8 mouse cellular contexts compared by ENCODE assay signal in the genomic region with DNA sequence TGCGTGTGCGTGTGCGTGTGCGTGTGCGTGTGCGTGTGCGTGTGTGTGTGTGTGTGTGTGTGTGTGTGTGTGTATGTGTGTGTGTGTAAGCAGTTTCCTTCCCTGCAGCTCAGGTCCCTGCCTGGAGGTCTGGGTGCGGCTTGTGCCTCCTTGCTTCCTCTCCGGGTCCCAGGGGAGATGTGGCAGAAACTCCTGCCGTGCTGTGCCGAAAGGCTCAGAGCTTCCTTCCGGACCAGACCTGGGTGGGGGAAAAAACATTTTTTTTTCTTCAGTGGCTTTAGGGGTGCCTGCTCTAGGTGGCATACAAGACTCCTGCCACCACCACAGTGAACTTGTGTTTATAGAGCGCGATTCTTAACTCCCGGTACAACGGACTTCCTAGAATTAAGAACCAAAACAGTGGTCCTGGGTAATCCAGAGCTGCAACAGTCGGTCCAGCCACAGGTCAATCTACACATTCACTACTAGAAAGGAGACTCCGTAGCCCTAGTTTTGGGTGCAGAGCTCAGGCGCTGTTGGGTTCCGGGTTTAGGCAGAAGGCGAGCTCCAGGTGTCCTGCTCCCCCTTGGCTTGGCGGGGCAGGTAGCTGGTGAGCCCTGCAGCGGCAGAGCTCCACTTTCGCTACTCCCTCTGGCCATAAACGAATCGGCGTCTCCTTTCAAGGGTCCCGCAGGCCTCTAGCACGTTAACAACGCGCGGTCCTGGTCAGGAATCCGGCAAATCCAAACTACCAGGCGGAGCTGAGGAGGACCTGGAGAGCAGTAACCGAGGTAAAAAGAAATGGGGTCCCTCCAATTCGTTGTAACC. TPM values are rescaled to one million over a fixed set of nuclear protein-coding genes. Genes with fewer than 3 reads are reported as not detected.
DNase-seq lines count a peak whose midpoint lies in the region; ATAC-seq and TF ChIP-seq lines count a peak whose summit lies in the region.

TSS of gene Hnf1b (plus strand) at position 535 of the 807 bp plus-strand sequence.

- peaks cover 23% of the 10 kb centered on the region for H3K4me1 ChIP-seq in testis, adult 2 months (ENCODE audit: control insufficient read depth, insufficient read depth, low read length)
- no peaks in the 10 kb centered on the region for H3K4me1 ChIP-seq in midbrain, embryonic 14.5 days (ENCODE audit: control insufficient read depth, insufficient read depth, low read length)

- WGBS in midbrain, embryonic 14.5 days = 3% methylated on average over 36 of the region's 36 CpGs

- H3K36me3 ChIP-seq in testis, adult 2 months (ENCODE audit: control insufficient read depth, insufficient read depth, low read length) = no peaks in the 10 kb centered on the region
- no peaks in the 10 kb centered on the region for H3K36me3 ChIP-seq in midbrain, embryonic 14.5 days (ENCODE audit: control insufficient read depth, insufficient read depth, low read length)

- no peak within 1 kb of the TSS for H3K9ac ChIP-seq in midbrain, embryonic 14.5 days (replicated peaks; ENCODE audit: low read length)

- no peak for ATAC-seq in midbrain, embryonic 14.5 days (ENCODE audit: low FRiP score, low TSS enrichment)

- peak within 1 kb of the TSS; percentile 20 for H3K4me3 ChIP-seq in testis, adult 2 months (ENCODE audit: control insufficient read depth, low read depth, low read length)
- H3K4me3 ChIP-seq in midbrain, embryonic 14.5 days (replicated peaks; ENCODE audit: low read depth, low read length) = no peak within 1 kb of the TSS

- TF ChIP-seq CTCF in testis, adult 2 months (IDR thresholded peaks at IDR 0.05; ENCODE audit: control insufficient read depth, insufficient read depth, insufficient replicate concordance, low read depth, low read length) = no peak

- H3K27ac ChIP-seq in testis, adult 2 months (ENCODE audit: control insufficient read depth, insufficient read depth, low read depth, low read length) = no peak within 1 kb of the TSS
- no peak within 1 kb of the TSS for H3K27ac ChIP-seq in midbrain, embryonic 14.5 days (replicated peaks; ENCODE audit: low read depth, low read length)

- peaks cover 13% of the 10 kb centered on the region for H3K27me3 ChIP-seq in testis, adult 2 months (ENCODE audit: control insufficient read depth, insufficient read depth, low read length)
- peaks cover 54% of the 10 kb centered on the region for H3K27me3 ChIP-seq in midbrain, embryonic 14.5 days (ENCODE audit: control insufficient read depth, insufficient read depth, low read length)

- TF ChIP-seq POLR2A in testis, adult 2 months (IDR thresholded peaks at IDR 0.05; ENCODE audit: control insufficient read depth, low read depth, low read length) = no peak

- no peak within 1 kb of the TSS for H3K4me2 ChIP-seq in midbrain, embryonic 14.5 days (ENCODE audit: low read length)

- no peaks in the 10 kb centered on the region for H3K9me3 ChIP-seq in midbrain, embryonic 14.5 days (ENCODE audit: control insufficient read depth, low read length)

- DNase-seq in cerebellum, postnatal 25 days = peak; percentile 18 to 22
- no peak for DNase-seq in cerebellum, adult 11-12 months
- no peak for DNase-seq in testis, postnatal 10 days (ENCODE audit: low spot score)
- peak; percentile 43 for DNase-seq in kidney, postnatal 14 days
- DNase-seq in midbrain, embryonic 14.5 days = peak; percentile 23
- DNase-seq in gastrocnemius, adult 18-20 months (ENCODE audit: low spot score) = no peak
- DNase-seq in adrenal gland, postnatal 25 days = no peak

RNA-seq across cellular contexts. Expression of gene Hnf1b, which starts in this region (rescaled TPM):
- polyA plus RNA-seq in testis, adult 2 months (2012; rRNA removed) = 37.1 and 40.7 TPM in 2 replicates
- polyA plus RNA-seq in midbrain, embryonic 14.5 days (2014; fragmentation: Nextera tagmentation; extraction: Ambion mirVana) = 0.12 TPM in 2 replicates
- not detected for total RNA-seq in gastrocnemius, adult 18-20 months (2021)
- total RNA-seq in adrenal gland, postnatal 25 days (2021) = 0.24 TPM in 1 of 2 replicates, not detected in the other

Comparison
In these comparisons a context has a peak if more than half of its experiments do, and no peak if none do; other contexts are left out.
1. RNA of gene Hnf1b (polyA plus RNA-seq): 37.1 to 40.7 TPM in testis, adult 2 months; 0.12 TPM in midbrain, embryonic 14.5 days; every median in the first group is over 10 times any median in the second.
2. DNase-seq: peak in cerebellum, postnatal 25 days (2 of 2) and kidney, postnatal 14 days (single experiment); none in cerebellum, adult 11-12 months (single experiment), testis, postnatal 10 days (single experiment), gastrocnemius, adult 18-20 months (single experiment) and adrenal gland, postnatal 25 days (single experiment).
3. Peak in DNase-seq in midbrain, embryonic 14.5 days; RNA of the gene not detected or under 1 TPM.